Mouse (Mus musculus) midbrain, embryonic 14.5 days (tissue): ENCODE results near the gene Rilpl1. TPM values are rescaled to one million over a fixed set of nuclear protein-coding genes. Genes with fewer than 3 reads are reported as not detected.

Experiments
- ATAC-seq: fragments of 200-750 bp; cut with Nextera tagmentation; 2 replicates; pipeline ENCODE4 v1.8.0; 2017; ENCODE audit warnings: moderate number of reproducible peaks, moderate library complexity; ENCODE audit not compliant: low FRiP score, low TSS enrichment
- DNase-seq: peaks from one replicate; pipeline ENCODE4 v3.0.0-alpha.2; 2015
- H3K27ac ChIP-seq: fragments of 300-500 bp; sonication (generic); replicated peaks from 2 replicates; pipeline ENCODE4 v1.5.1; 2014; ENCODE audit warnings: mild to moderate bottlenecking, low read depth, low read length, moderate library complexity
- H3K27me3 ChIP-seq: fragments of 300-500 bp; sonication (generic); 2 replicates; pipeline ENCODE4 v1.6.1; 2014; ENCODE audit warnings: low read length, control low read depth, mixed read lengths; ENCODE audit not compliant: control insufficient read depth, insufficient read depth
- H3K36me3 ChIP-seq: fragments of 300-500 bp; sonication (generic); 2 replicates; pipeline ENCODE4 v1.6.1; 2014; ENCODE audit warnings: low read length, control low read depth; ENCODE audit not compliant: control insufficient read depth, insufficient read depth
- H3K4me1 ChIP-seq: fragments of 300-500 bp; sonication (generic); 2 replicates; pipeline ENCODE4 v1.6.1; 2014; ENCODE audit warnings: mild to moderate bottlenecking, antibody characterized with exemption, low read length, control low read depth; ENCODE audit not compliant: control insufficient read depth, insufficient read depth
- H3K4me2 ChIP-seq: fragments of 300-500 bp; sonication (generic); 2 replicates; pipeline ENCODE4 v1.6.1; 2014; ENCODE audit warnings: mild to moderate bottlenecking, low read length, moderate library complexity
- H3K4me3 ChIP-seq: fragments of 300-500 bp; sonication (generic); replicated peaks from 2 replicates; pipeline ENCODE4 v1.5.1; 2014; ENCODE audit warnings: low read depth, low read length
- H3K9ac ChIP-seq: fragments of 300-500 bp; sonication (generic); replicated peaks from 2 replicates; pipeline ENCODE4 v1.6.1; 2014; ENCODE audit warnings: mild to moderate bottlenecking, low read length, moderate library complexity
- H3K9me3 ChIP-seq: fragments of 300-500 bp; sonication (generic); 2 replicates; pipeline ENCODE4 v1.6.1; 2016; ENCODE audit warnings: low read length, control low read depth, mixed read lengths; ENCODE audit not compliant: control insufficient read depth
- WGBS: fragments of 180-500 bp; shearing (Covaris S2); extraction: QIAGEN DNeasy Blood & Tissue Kit; methylation state at CpG from one replicate; pipeline ENCODE4 v1.1.7; 2014; 5-methylcytosine and 5-hydroxymethylcytosine counted together
- polyA plus RNA-seq: library from polyadenylated mRNA; unstranded; fragments of >200 nt; fragmentation: Nextera tagmentation; extraction: Ambion mirVana; gene quantifications from 2 replicates; pipeline ENCODE4 v1.2.1, GENCODE M21; 2014

Rilpl1 gene
- polyA plus RNA-seq, 1 experiment from 2014 or later, result 9.9 TPM

- peaks cover 5% of the 10 kb centered on the region; the same call in 1 of the 2 replicates for H3K4me1 ChIP-seq
- no peak overlapping the region for H3K4me2 ChIP-seq
- H3K27me3 ChIP-seq, result no peaks in the 10 kb centered on the region
- H3K4me3 ChIP-seq, result no peak overlapping the region
- H3K9me3 ChIP-seq, result no peaks in the 10 kb centered on the region
- 74% methylated on average over 5 of the region's 5 CpGs for WGBS
- DNase-seq (no peak), ATAC-seq (no peak)
- no peak overlapping the region for H3K9ac ChIP-seq
- no peaks in the 10 kb centered on the region for H3K36me3 ChIP-seq
- H3K27ac ChIP-seq, result no peak overlapping the region
Observed at GRCm38 (mm10) chr5:124535016-124535415, 3.8 kb upstream of the Rilpl1 start.

- DNase-seq (peak; percentile 4), ATAC-seq (no peak)
- no peak overlapping the region for H3K9ac ChIP-seq
- no peak overlapping the region for H3K27ac ChIP-seq
- H3K4me1 ChIP-seq, result peaks cover 16% of the 10 kb centered on the region
- H3K27me3 ChIP-seq, result no peaks in the 10 kb centered on the region
- no peaks in the 10 kb centered on the region for H3K36me3 ChIP-seq
- H3K4me2 ChIP-seq, result no peak overlapping the region
- H3K9me3 ChIP-seq, result no peaks in the 10 kb centered on the region
- WGBS, result 34% methylated on average over 7 of the region's 7 CpGs
- no peak overlapping the region for H3K4me3 ChIP-seq
Observed at GRCm38 (mm10) chr5:124532451-124532850, 1.3 kb upstream of the Rilpl1 start.

- DNase-seq, result no peak
- ATAC-seq, result no peak; the same call in 1 of the 2 replicates
- Histone ChIP-seq H3K36me3 (no peaks in the 10 kb centered on the region), H3K27me3 (no peaks in the 10 kb centered on the region), H3K4me1 (peaks cover 16% of the 10 kb centered on the region), H3K4me3 (peak overlapping the region; percentile 70), H3K9me3 (no peaks in the 10 kb centered on the region), H3K9ac (peak overlapping the region; percentile 65), H3K27ac (peak overlapping the region; percentile 77), H3K4me2 (peak overlapping the region; percentile 67)
- 9% methylated on average over 14 of the region's 14 CpGs for WGBS
Observed at GRCm38 (mm10) chr5:124531583-124531930, 366 bp upstream of the Rilpl1 start.

- 75% methylated on average over 8 of the region's 8 CpGs for WGBS
- no peak overlapping the region; the same call in 1 of the 2 replicates for H3K9ac ChIP-seq
- no peaks in the 10 kb centered on the region for H3K9me3 ChIP-seq
- H3K36me3 ChIP-seq, result no peaks in the 10 kb centered on the region
- no peak for DNase-seq
- peak overlapping the region; percentile 67 for H3K4me2 ChIP-seq
- no peaks in the 10 kb centered on the region for H3K27me3 ChIP-seq
- H3K27ac ChIP-seq, result no peak overlapping the region
- H3K4me3 ChIP-seq, result peak overlapping the region; percentile 70
- ATAC-seq, result no peak
- H3K4me1 ChIP-seq, result peaks cover 16% of the 10 kb centered on the region
Observed at GRCm38 (mm10) chr5:124529697-124530096, 1.5 kb downstream of the Rilpl1 start.

- Histone ChIP-seq H3K4me3 (peak overlapping the region; percentile 70; the same call in 1 of the 2 replicates), H3K4me1 (peaks cover 16% of the 10 kb centered on the region), H3K9ac (peak overlapping the region; percentile 29; the same call in 1 of the 2 replicates), H3K4me2 (peak overlapping the region; percentile 67), H3K9me3 (no peaks in the 10 kb centered on the region), H3K27me3 (no peaks in the 10 kb centered on the region), H3K27ac (no peak overlapping the region), H3K36me3 (no peaks in the 10 kb centered on the region)
- WGBS, result 46% methylated on average over 8 of the region's 8 CpGs
- DNase-seq, result peak; percentile 2
- no peak for ATAC-seq
Observed at GRCm38 (mm10) chr5:124529191-124529651, 2.0 kb downstream of the Rilpl1 start.

- H3K27ac ChIP-seq, result no peak overlapping the region
- H3K9me3 ChIP-seq, result no peaks in the 10 kb centered on the region
- H3K27me3 ChIP-seq, result no peaks in the 10 kb centered on the region
- no peaks in the 10 kb centered on the region for H3K36me3 ChIP-seq
- no peak for DNase-seq
- H3K4me3 ChIP-seq, result 0 out of 2 replicates have a peak overlapping the region, but pooled peaks have one; percentile 5
- peaks cover 16% of the 10 kb centered on the region for H3K4me1 ChIP-seq
- peak overlapping the region; percentile 67 for H3K4me2 ChIP-seq
- no peak for ATAC-seq
- 53% methylated on average over 9 of the region's 9 CpGs for WGBS
- H3K9ac ChIP-seq, result peak overlapping the region; percentile 29; the same call in 1 of the 2 replicates
Observed at GRCm38 (mm10) chr5:124528791-124529190, 2.4 kb downstream of the Rilpl1 start.

- Histone ChIP-seq H3K4me3 (no peak overlapping the region), H3K36me3 (no peaks in the 10 kb centered on the region), H3K9me3 (no peaks in the 10 kb centered on the region), H3K4me1 (peaks cover 16% of the 10 kb centered on the region), H3K9ac (peak overlapping the region; percentile 29; the same call in 1 of the 2 replicates), H3K27ac (no peak overlapping the region), H3K4me2 (peak overlapping the region; percentile 67), H3K27me3 (no peaks in the 10 kb centered on the region)
- WGBS, result 81% methylated on average over 4 of the region's 4 CpGs
- DNase-seq (no peak), ATAC-seq (no peak)
Observed at GRCm38 (mm10) chr5:124528351-124528750, 2.8 kb downstream of the Rilpl1 start.

GRCm38 (mm10) chr5:124524943-124525342 lies 6.2 kb downstream of the Rilpl1 start:
- no peaks in the 10 kb centered on the region; the same call in 1 of the 2 replicates for H3K36me3 ChIP-seq
- H3K27ac ChIP-seq, result no peak overlapping the region
- ATAC-seq (no peak), DNase-seq (no peak)
- 94% methylated on average over 5 of the region's 5 CpGs for WGBS
- H3K4me1 ChIP-seq, result peaks cover 11% of the 10 kb centered on the region
- no peaks in the 10 kb centered on the region for H3K27me3 ChIP-seq
- no peaks in the 10 kb centered on the region for H3K9me3 ChIP-seq
- H3K4me3 ChIP-seq, result no peak overlapping the region
- no peak overlapping the region for H3K9ac ChIP-seq
- H3K4me2 ChIP-seq, result no peak overlapping the region

- DNase-seq (peak; percentile 18), ATAC-seq (no peak)
- Histone ChIP-seq H3K9ac (no peak overlapping the region), H3K4me1 (no peaks in the 10 kb centered on the region), H3K27me3 (no peaks in the 10 kb centered on the region), H3K36me3 (peaks cover 4% of the 10 kb centered on the region; the same call in 1 of the 2 replicates), H3K4me2 (no peak overlapping the region), H3K27ac (no peak overlapping the region), H3K4me3 (no peak overlapping the region), H3K9me3 (no peaks in the 10 kb centered on the region)
- WGBS, result 95% methylated on average over 8 of the region's 8 CpGs
Observed at GRCm38 (mm10) chr5:124523032-124523431, 8.2 kb downstream of the Rilpl1 start.
